Mouse (Mus musculus) neural tube, embryonic 12.5 days (tissue): Measurements from ENCODE around the gene Rubcnl. TPM values are rescaled to one million over a fixed set of nuclear protein-coding genes. Genes with fewer than 3 reads are reported as not detected.

ENCODE experiments used
- ATAC-seq: fragments of 200-750 bp; cut with Nextera tagmentation; 2 replicates; pipeline ENCODE4 v1.8.0; 2017; ENCODE audit warnings: low read depth, mild to moderate bottlenecking, moderate TSS enrichment, moderate library complexity; ENCODE audit not compliant: low FRiP score
- H3K27ac ChIP-seq: fragments of 300-500 bp; sonication (generic); 2 replicates; pipeline ENCODE4 v1.5.1; 2016
- H3K27me3 ChIP-seq: fragments of 300-500 bp; sonication (generic); replicated peaks from 2 replicates; pipeline ENCODE4 v1.6.1; 2016; ENCODE audit warnings: mild to moderate bottlenecking
- H3K36me3 ChIP-seq: fragments of 300-500 bp; sonication (generic); 2 replicates; pipeline ENCODE4 v1.6.1; 2016; ENCODE audit warnings: mild to moderate bottlenecking
- H3K4me1 ChIP-seq: fragments of 300-500 bp; sonication (generic); 2 replicates; pipeline ENCODE4 v1.6.1; 2016
- H3K4me2 ChIP-seq: fragments of 300-500 bp; sonication (generic); replicated peaks from 2 replicates; pipeline ENCODE4 v1.6.1; 2016; ENCODE audit warnings: mild to moderate bottlenecking
- H3K4me3 ChIP-seq: fragments of 300-500 bp; sonication (generic); 2 replicates; pipeline ENCODE4 v1.5.1; 2016
- H3K9ac ChIP-seq: fragments of 300-500 bp; sonication (generic); 2 replicates; pipeline ENCODE4 v1.6.1; 2016; ENCODE audit warnings: mild to moderate bottlenecking
- H3K9me3 ChIP-seq: fragments of 300-500 bp; sonication (generic); 2 replicates; pipeline ENCODE4 v1.6.1; 2016; ENCODE audit warnings: mild to moderate bottlenecking
- WGBS: fragments of 180-500 bp; shearing (Covaris S2); methylation state at CpG from one replicate; pipeline ENCODE4 v1.1.7; 2016; 5-methylcytosine and 5-hydroxymethylcytosine counted together
- polyA plus RNA-seq: library from polyadenylated mRNA; unstranded; fragments of >200 nt; fragmentation: Nextera tagmentation; extraction: Ambion mirVana; gene quantifications from 2 replicates; pipeline ENCODE4 v1.2.1, GENCODE M21; 2016

Gene Rubcnl
- polyA plus RNA-seq, 1 experiment from 2014 or later, result 0.42 TPM

DNA sequence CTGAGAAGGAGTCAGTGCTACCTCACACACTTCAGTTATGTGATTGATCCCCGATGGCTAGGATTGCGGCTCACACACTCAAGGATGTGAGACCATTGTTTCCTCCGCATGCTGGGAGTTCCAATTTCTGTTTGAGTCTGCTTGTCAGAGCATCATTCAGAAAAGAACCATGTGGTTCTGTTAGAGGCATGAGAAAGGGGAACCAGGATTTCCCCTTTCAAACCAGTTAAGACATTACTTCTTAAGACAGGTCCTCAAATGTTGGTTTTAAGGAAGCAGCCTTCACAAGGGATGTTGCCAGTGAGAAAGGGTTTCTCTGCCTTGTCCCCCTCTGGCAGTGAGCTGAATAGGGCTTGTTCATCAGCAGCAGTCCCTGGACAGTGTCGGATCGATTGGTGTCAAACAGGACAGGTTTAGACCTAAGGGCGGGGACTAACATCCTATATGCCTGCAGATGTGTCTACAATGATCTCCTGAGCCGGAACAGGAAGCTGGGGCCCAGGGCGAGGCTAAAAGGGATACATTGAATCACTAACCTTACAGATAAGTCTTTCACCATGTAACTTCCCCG, 41.1 kb downstream of the Rubcnl start:
- ATAC-seq, result no peak
- Histone ChIP-seq H3K4me3 (no peak overlapping the region), H3K9me3 (no peaks in the 10 kb centered on the region), H3K4me1 (no peaks in the 10 kb centered on the region), H3K36me3 (no peaks in the 10 kb centered on the region), H3K4me2 (no peak overlapping the region), H3K9ac (no peak overlapping the region), H3K27ac (no peak overlapping the region), H3K27me3 (no peaks in the 10 kb centered on the region)
- WGBS, result 85% methylated on average over 9 of the region's 9 CpGs

DNA sequence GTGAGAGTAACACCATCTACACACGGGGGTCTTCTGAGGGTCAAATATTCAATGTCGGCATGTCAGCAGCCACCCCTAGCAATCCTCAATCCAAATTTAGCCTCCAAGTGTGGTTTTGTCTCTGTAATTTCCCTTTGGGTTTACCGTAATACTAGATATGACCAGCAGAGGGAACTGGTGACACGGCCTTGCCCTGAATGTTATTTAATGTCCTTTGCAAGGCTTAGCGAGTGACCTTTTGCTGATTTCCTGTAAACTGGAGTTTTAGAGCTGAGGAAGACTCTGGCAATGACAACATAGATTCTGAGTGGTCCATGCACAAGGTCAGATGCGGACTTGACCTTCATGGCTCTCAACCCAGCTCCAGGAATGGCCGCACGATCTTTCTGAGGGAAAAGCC, 44.7 kb downstream of the Rubcnl start:
- 48% methylated on average over 8 of the region's 8 CpGs for WGBS
- Histone ChIP-seq H3K9ac (no peak overlapping the region), H3K9me3 (no peaks in the 10 kb centered on the region), H3K36me3 (no peaks in the 10 kb centered on the region), H3K27ac (no peak overlapping the region), H3K27me3 (no peaks in the 10 kb centered on the region), H3K4me2 (no peak overlapping the region), H3K4me1 (no peaks in the 10 kb centered on the region), H3K4me3 (no peak overlapping the region)
- no peak for ATAC-seq

- no peak for ATAC-seq
Observed at GRCm38 (mm10) chr14:75063936-75064335, 48.1 kb downstream of the Rubcnl start.

DNA sequence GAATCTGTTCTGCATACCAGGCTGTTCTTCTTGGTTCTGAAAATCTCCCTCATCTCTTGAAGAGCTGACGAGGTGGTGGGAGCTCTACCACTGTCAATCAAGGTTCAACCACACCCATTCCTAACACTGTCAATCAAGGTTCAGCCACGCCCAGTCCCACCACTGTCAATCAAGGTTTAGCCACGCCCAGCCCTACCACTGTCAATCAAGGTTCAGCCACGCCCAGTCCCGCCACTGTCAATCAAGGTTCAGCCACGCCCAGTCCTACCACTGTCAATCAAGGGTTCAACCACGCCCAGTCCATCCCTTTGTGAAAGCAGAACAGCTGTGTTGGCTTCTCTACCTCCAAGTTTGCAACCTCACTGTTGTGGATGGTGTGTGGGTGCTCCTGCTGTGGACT, 48.7 kb downstream of the Rubcnl start:
- Histone ChIP-seq H3K9ac (no peak overlapping the region), H3K4me1 (no peaks in the 10 kb centered on the region), H3K4me3 (no peak overlapping the region), H3K4me2 (no peak overlapping the region), H3K36me3 (no peaks in the 10 kb centered on the region), H3K9me3 (no peaks in the 10 kb centered on the region), H3K27ac (no peak overlapping the region), H3K27me3 (no peaks in the 10 kb centered on the region)
- ATAC-seq, result no peak
- WGBS, result 73% methylated on average over 7 of the region's 7 CpGs

More at GRCm38 (mm10) chr14:75063936-75064335, 48.1 kb downstream of the Rubcnl start:
- Histone ChIP-seq H3K4me2 (no peak overlapping the region), H3K27me3 (no peaks in the 10 kb centered on the region), H3K9ac (no peak overlapping the region), H3K27ac (no peak overlapping the region), H3K4me1 (no peaks in the 10 kb centered on the region), H3K9me3 (no peaks in the 10 kb centered on the region), H3K36me3 (no peaks in the 10 kb centered on the region), H3K4me3 (no peak overlapping the region)
- 90% methylated on average over 8 of the region's 8 CpGs for WGBS

DNA sequence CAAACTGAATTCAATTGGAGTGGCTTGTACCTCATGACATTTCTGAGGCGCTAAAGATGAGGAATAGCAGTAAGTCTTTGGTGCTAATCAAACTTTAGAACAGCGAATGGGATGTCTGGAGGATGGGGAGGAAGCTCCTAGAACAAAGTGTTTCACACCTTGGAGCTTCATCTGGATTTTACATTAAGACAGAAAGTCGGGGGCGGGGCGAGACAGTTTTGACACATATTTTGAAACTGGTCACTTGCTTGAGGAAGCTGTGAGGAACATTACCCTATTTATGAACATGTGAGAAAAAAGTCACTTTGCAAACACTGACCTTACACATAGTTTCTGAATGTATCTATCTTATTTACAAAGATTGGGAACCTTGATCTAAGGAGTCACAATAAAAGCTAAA, 49.4 kb downstream of the Rubcnl start:
- H3K4me2 ChIP-seq, result no peak overlapping the region
- H3K27ac ChIP-seq, result no peak overlapping the region
- no peak for ATAC-seq
- WGBS, result 93% methylated on average over 5 of the region's 5 CpGs
- H3K9me3 ChIP-seq, result no peaks in the 10 kb centered on the region
- H3K9ac ChIP-seq, result no peak overlapping the region
- H3K4me1 ChIP-seq, result no peaks in the 10 kb centered on the region
- H3K36me3 ChIP-seq, result no peaks in the 10 kb centered on the region
- H3K4me3 ChIP-seq, result no peak overlapping the region
- no peaks in the 10 kb centered on the region for H3K27me3 ChIP-seq

- WGBS, result 90% methylated on average over 19 of the region's 19 CpGs
- Histone ChIP-seq H3K27ac (no peak overlapping the region), H3K4me1 (no peaks in the 10 kb centered on the region), H3K4me2 (no peak overlapping the region), H3K4me3 (no peak overlapping the region), H3K9ac (no peak overlapping the region), H3K27me3 (no peaks in the 10 kb centered on the region), H3K36me3 (no peaks in the 10 kb centered on the region), H3K9me3 (no peaks in the 10 kb centered on the region)
- no peak for ATAC-seq
Observed at GRCm38 (mm10) chr14:75068430-75069112, 52.7 kb downstream of the Rubcnl start.

- 89% methylated on average over 7 of the region's 7 CpGs for WGBS
- no peaks in the 10 kb centered on the region for H3K36me3 ChIP-seq
- no peak overlapping the region for H3K9ac ChIP-seq
- H3K27ac ChIP-seq, result no peak overlapping the region
- H3K4me1 ChIP-seq, result no peaks in the 10 kb centered on the region
- no peak overlapping the region for H3K4me2 ChIP-seq
- no peak overlapping the region for H3K4me3 ChIP-seq
- ATAC-seq, result no peak
- H3K27me3 ChIP-seq, result no peaks in the 10 kb centered on the region
- H3K9me3 ChIP-seq, result no peaks in the 10 kb centered on the region
Observed at GRCm38 (mm10) chr14:75069356-75069979, 53.6 kb downstream of the Rubcnl start.

DNA sequence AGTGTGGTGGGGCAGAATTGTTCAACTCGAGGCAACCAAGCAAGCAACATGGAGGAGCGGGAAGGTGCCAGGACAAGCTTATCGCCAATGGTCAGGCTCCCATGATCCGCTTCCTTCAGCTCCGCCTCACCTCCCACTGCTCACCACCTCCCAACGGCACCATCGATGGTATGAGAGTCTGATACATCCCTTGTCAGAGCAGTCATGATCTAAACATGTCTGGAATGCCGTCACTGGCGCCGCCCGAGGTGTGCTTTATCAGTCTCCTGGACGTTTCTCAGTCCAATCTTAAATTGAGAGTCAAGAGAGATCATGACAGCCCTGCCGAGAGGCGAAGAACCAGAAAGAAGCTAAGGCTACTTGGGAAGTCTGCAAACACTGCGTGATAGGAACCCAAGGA, 55.3 kb downstream of the Rubcnl start:
- ATAC-seq, result no peak
- H3K9me3 ChIP-seq, result no peaks in the 10 kb centered on the region
- H3K4me1 ChIP-seq, result no peaks in the 10 kb centered on the region
- no peaks in the 10 kb centered on the region for H3K36me3 ChIP-seq
- no peak overlapping the region for H3K4me2 ChIP-seq
- H3K27ac ChIP-seq, result no peak overlapping the region
- H3K4me3 ChIP-seq, result no peak overlapping the region
- H3K9ac ChIP-seq, result no peak overlapping the region
- no peaks in the 10 kb centered on the region for H3K27me3 ChIP-seq
- WGBS, result 91% methylated on average over 15 of the region's 15 CpGs

GRCm38 (mm10) chr14:75075299-75076180, 59.7 kb downstream of the Rubcnl start:
- Histone ChIP-seq H3K27ac (no peak overlapping the region), H3K27me3 (no peaks in the 10 kb centered on the region), H3K9me3 (no peaks in the 10 kb centered on the region), H3K36me3 (no peaks in the 10 kb centered on the region), H3K4me3 (no peak overlapping the region), H3K9ac (no peak overlapping the region), H3K4me1 (no peaks in the 10 kb centered on the region), H3K4me2 (no peak overlapping the region)
- WGBS, result 83% methylated on average over 10 of the region's 10 CpGs
- ATAC-seq, result no peak

DNA sequence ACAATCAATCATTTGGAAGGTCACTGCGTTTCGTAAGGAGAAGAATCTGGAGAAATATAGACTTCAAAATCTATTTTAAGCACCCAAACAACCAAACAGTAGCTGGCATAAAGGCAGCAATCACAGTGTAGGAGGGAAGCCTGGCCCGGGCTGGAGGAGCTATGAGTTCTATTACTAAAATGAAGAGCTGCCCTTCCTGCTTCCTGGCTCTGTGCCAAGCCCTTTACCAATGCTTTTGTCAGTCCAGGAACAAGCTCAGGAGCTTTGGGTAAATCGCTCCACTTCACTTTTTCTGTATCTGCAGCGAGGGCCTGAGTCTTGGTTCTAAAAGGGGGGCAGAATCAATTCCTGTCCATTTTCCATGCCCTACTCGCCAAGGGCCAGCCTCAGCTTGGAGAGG, 62.1 kb downstream of the Rubcnl start:
- H3K27me3 ChIP-seq, result no peaks in the 10 kb centered on the region
- no peak overlapping the region for H3K4me2 ChIP-seq
- H3K27ac ChIP-seq, result no peak overlapping the region
- no peak for ATAC-seq
- no peaks in the 10 kb centered on the region for H3K9me3 ChIP-seq
- H3K9ac ChIP-seq, result no peak overlapping the region
- 71% methylated on average over 6 of the region's 6 CpGs for WGBS
- no peak overlapping the region for H3K4me3 ChIP-seq
- H3K36me3 ChIP-seq, result no peaks in the 10 kb centered on the region
- no peaks in the 10 kb centered on the region for H3K4me1 ChIP-seq
